Mouse (Mus musculus): ENCODE data around the gene Tmbim6. TPM values are rescaled to one million over a fixed set of nuclear protein-coding genes. Genes with fewer than 3 reads are reported as not detected.
"Not testable (repeated sequence)": the region's sequence is repeated elsewhere in the genome, so short reads cannot be mapped to it uniquely, and the experiment has no call there.

Tmbim6 gene
- total RNA-seq, 2 experiments from 2014 or later = 238 to 247 TPM

- intact Hi-C loops (cut with DNase I) = no loop called here
- no peak for DNase-seq
These were observed 52.9 kb downstream of the Tmbim6 start for GRCm38 (mm10) chr15:99445567-99445966.

- intact Hi-C loops (cut with DNase I); DNase-seq: not testable (repeated sequence)
These were observed 53.5 kb downstream of the Tmbim6 start for GRCm38 (mm10) chr15:99446136-99446535.

GRCm38 (mm10) chr15:99449131-99449750 is 56.6 kb downstream of the Tmbim6 start:
- DNase-seq = peak; percentile 88
- intact Hi-C loops (cut with DNase I) = no loop called here

GRCm38 (mm10) chr15:99449751-99450280 is 57.1 kb downstream of the Tmbim6 start:
- DNase-seq = no peak
- intact Hi-C loops (cut with DNase I) = no loop called here

GRCm38 (mm10) chr15:99453153-99453900 is 60.6 kb downstream of the Tmbim6 start:
- intact Hi-C loops (cut with DNase I) = no loop called here
- DNase-seq = no peak

GRCm38 (mm10) chr15:99454585-99455279 is 62.0 kb downstream of the Tmbim6 start:
- intact Hi-C loops (cut with DNase I) = no loop called here
- no peak for DNase-seq

GRCm38 (mm10) chr15:99455415-99455814 is 62.7 kb downstream of the Tmbim6 start:
- no peak for DNase-seq
- intact Hi-C loops (cut with DNase I) = no loop called here

- intact Hi-C loops (cut with DNase I) = no loop called here
- DNase-seq = peak; percentile 67
These were observed 63.8 kb downstream of the Tmbim6 start for GRCm38 (mm10) chr15:99456338-99456962.

GRCm38 (mm10) chr15:99456963-99457605 is 64.4 kb downstream of the Tmbim6 start:
- intact Hi-C loops (cut with DNase I) = no loop called here
- peak; percentile 66 for DNase-seq

- peak; percentile 94 for DNase-seq
- intact Hi-C loops (cut with DNase I) = no loop called here
These were observed 65.1 kb downstream of the Tmbim6 start, which contains the start of gene Nckap5l for GRCm38 (mm10) chr15:99457606-99458401. TSS of gene Nckap5l (minus strand) at chr15:99457748.

Other genes starting within 250 kb of the Tmbim6 start
- 10 to 100 TPM; 66.6 to 67.3 TPM for gene Kcnh3, start 168.0 kb upstream of the Tmbim6 start, total RNA-seq (2021)
- 100 to 1,000 TPM; 136 to 139 TPM for gene Mcrs1, start 140.9 kb upstream of the Tmbim6 start, total RNA-seq (2021)
- gene Prpf40b, start 97.8 kb upstream of the Tmbim6 start, total RNA-seq (2021) = 100 to 1,000 TPM; 125 to 132 TPM
- 1 to 10 TPM in 1 of 2 experiments, under 1 TPM in 1; 0.64 to 1.3 TPM for gene Fam186b, start 97.0 kb upstream of the Tmbim6 start, total RNA-seq (2021)
- gene Fmnl3, start 22.4 kb upstream of the Tmbim6 start, total RNA-seq (2021) = 10 to 100 TPM; 23.2 to 24.0 TPM
- gene Nckap5l, start 64.9 kb downstream of the Tmbim6 start, total RNA-seq (2021) = 10 to 100 TPM; 39.0 to 39.2 TPM
- 1 to 10 TPM; 7.8 to 8.0 TPM for gene Bcdin3d, start 81.8 kb downstream of the Tmbim6 start, total RNA-seq (2021)
- gene Faim2, start 135.3 kb downstream of the Tmbim6 start, total RNA-seq (2021) = 10 to 100 TPM; 53.6 to 65.1 TPM
- not detected for gene Aqp2, start 186.2 kb downstream of the Tmbim6 start, total RNA-seq (2021)
- gene Aqp5, start 197.9 kb downstream of the Tmbim6 start, total RNA-seq (2021) = 1 to 10 TPM in 1 of 2 experiments, under 1 TPM in 1; 0.28 to 1.1 TPM
- not detected for gene Aqp6, start 208.5 kb downstream of the Tmbim6 start, total RNA-seq (2021)